Mouse (Mus musculus) large intestine, adult 2 months (tissue): Measurements from ENCODE around the gene Gm28576. TPM values are rescaled to one million over a fixed set of nuclear protein-coding genes. Genes with fewer than 3 reads are reported as not detected.
"Not testable (repeated sequence)": the region's sequence is repeated elsewhere in the genome, so short reads cannot be mapped to it uniquely, and the experiment has no call there.

Experiments used
- DNase-seq: peaks from one replicate; pipeline ENCODE4 v3.0.0-alpha.2; 2012; ENCODE audit warnings: low read depth, low spot score
- WGBS: fragments of 180-500 bp; shearing (Covaris S2); methylation state at CpG from one replicate; pipeline ENCODE4 v1.1.7; 2018; 5-methylcytosine and 5-hydroxymethylcytosine counted together
- polyA plus RNA-seq: library from polyadenylated mRNA; depleted of rRNA; stranded (reverse); fragments of >200 nt; gene quantifications from 2 replicates; pipeline ENCODE4 v1.2.3, GENCODE M21; 2012; rRNA removed

Gm28576 gene
- not detected in 2 replicates for polyA plus RNA-seq

- WGBS: no CpG with 5 or more reads among the region's 8 CpGs
- not testable (repeated sequence) for DNase-seq
Observed at GRCm38 (mm10) chrY:7722641-7723040, at the start of gene Gm28576. Gene Gm28576 (plus strand): TSS chrY:7722941.

Other genes with a start within 250 kb of the Gm28576 start
- 0.01 TPM in 1 of 2 replicates, not detected in the other for gene Gm20826, start 84.5 kb upstream of the Gm28576 start, polyA plus RNA-seq